Mouse (Mus musculus): ENCODE results near the gene Upp2.

Upp2 gene

GRCm38 (mm10) chr2:58812941-58813340 is 245.8 kb downstream of the Upp2 start:
- Histone ChIP-seq H3K36me3 (ENCODE audit: control insufficient read depth, insufficient read depth, low read length, poor library complexity, severe bottlenecking) (no peaks in the 10 kb centered on the region), H3K27me3 (ENCODE audit: control insufficient read depth, insufficient read depth, low read length, poor library complexity, severe bottlenecking) (no peaks in the 10 kb centered on the region)
- DNase-seq (ENCODE audit: low read depth, low spot score) = no peak

- DNase-seq (ENCODE audit: low read depth, low spot score) = no peak
- Histone ChIP-seq H3K27me3 (ENCODE audit: control insufficient read depth, insufficient read depth, low read length, poor library complexity, severe bottlenecking) (no peaks in the 10 kb centered on the region), H3K36me3 (ENCODE audit: control insufficient read depth, insufficient read depth, low read length, poor library complexity, severe bottlenecking) (no peaks in the 10 kb centered on the region)
These were observed 262.0 kb downstream of the Upp2 start for GRCm38 (mm10) chr2:58828910-58829600.

GRCm38 (mm10) chr2:58829981-58830742 is 263.1 kb downstream of the Upp2 start:
- DNase-seq (ENCODE audit: low read depth, low spot score) = no peak
- Histone ChIP-seq H3K27me3 (ENCODE audit: control insufficient read depth, insufficient read depth, low read length, poor library complexity, severe bottlenecking) (no peaks in the 10 kb centered on the region), H3K36me3 (ENCODE audit: control insufficient read depth, insufficient read depth, low read length, poor library complexity, severe bottlenecking) (no peaks in the 10 kb centered on the region)

- no peaks in the 10 kb centered on the region for H3K27me3 ChIP-seq (ENCODE audit: control insufficient read depth, insufficient read depth, low read length, poor library complexity, severe bottlenecking)
These were observed 265.3 kb downstream of the Upp2 start for GRCm38 (mm10) chr2:58832253-58832980.

GRCm38 (mm10) chr2:58841021-58841420 is 273.9 kb downstream of the Upp2 start:
- H3K36me3 ChIP-seq (ENCODE audit: control insufficient read depth, insufficient read depth, low read length, poor library complexity, severe bottlenecking) = no peaks in the 10 kb centered on the region
- H3K27me3 ChIP-seq (ENCODE audit: control insufficient read depth, insufficient read depth, low read length, poor library complexity, severe bottlenecking) = no peaks in the 10 kb centered on the region
- no peak for DNase-seq (ENCODE audit: low read depth, low spot score)

More at GRCm38 (mm10) chr2:58832253-58832980, 265.3 kb downstream of the Upp2 start:
- no peaks in the 10 kb centered on the region for H3K36me3 ChIP-seq (ENCODE audit: control insufficient read depth, insufficient read depth, low read length, poor library complexity, severe bottlenecking)
- no peak for DNase-seq (ENCODE audit: low read depth, low spot score)

- H3K36me3 ChIP-seq (ENCODE audit: control insufficient read depth, insufficient read depth, low read length, poor library complexity, severe bottlenecking) = no peaks in the 10 kb centered on the region
- DNase-seq (ENCODE audit: low read depth, low spot score) = no peak
- H3K27me3 ChIP-seq (ENCODE audit: control insufficient read depth, insufficient read depth, low read length, poor library complexity, severe bottlenecking) = no peaks in the 10 kb centered on the region
These were observed 275.3 kb downstream of the Upp2 start for GRCm38 (mm10) chr2:58842443-58842842.
